Mouse (Mus musculus): ENCODE measurements around the gene Hecw2. TPM values are rescaled to one million over a fixed set of nuclear protein-coding genes. Genes with fewer than 3 reads are reported as not detected.

The Hecw2 gene
- polyA plus RNA-seq, 1 experiment from 2014 or later, result 7.2 TPM

GRCm38 (mm10) chr1:54009418-54010064, 185.4 kb downstream of the Hecw2 start:
- no peaks in the 10 kb centered on the region for H3K4me1 ChIP-seq (replicated peaks)
- no peak for ATAC-seq (ENCODE audit: low FRiP score)
- H3K4me2 ChIP-seq, result no peak overlapping the region
- H3K36me3 ChIP-seq, result no peaks in the 10 kb centered on the region
- H3K9me3 ChIP-seq, result no peaks in the 10 kb centered on the region
- H3K27me3 ChIP-seq, result no peaks in the 10 kb centered on the region
- 92% methylated on average over 6 of the region's 6 CpGs for WGBS
- H3K9ac ChIP-seq, result no peak overlapping the region
- H3K27ac ChIP-seq, result no peak overlapping the region
- no peak overlapping the region for H3K4me3 ChIP-seq

- no peak overlapping the region for H3K9ac ChIP-seq
- no peak overlapping the region for H3K27ac ChIP-seq
- no peak for ATAC-seq (ENCODE audit: low FRiP score)
- no peaks in the 10 kb centered on the region for H3K4me1 ChIP-seq (replicated peaks)
- WGBS, result 80% methylated on average over 5 of the region's 5 CpGs
- no peak overlapping the region for H3K4me2 ChIP-seq
- no peaks in the 10 kb centered on the region for H3K27me3 ChIP-seq
- H3K36me3 ChIP-seq, result no peaks in the 10 kb centered on the region
- H3K4me3 ChIP-seq, result no peak overlapping the region
- no peaks in the 10 kb centered on the region for H3K9me3 ChIP-seq
Observed at GRCm38 (mm10) chr1:54005860-54006386, 189.0 kb downstream of the Hecw2 start.

- Histone ChIP-seq H3K9ac (no peak overlapping the region), H3K27me3 (no peaks in the 10 kb centered on the region), H3K36me3 (no peaks in the 10 kb centered on the region), H3K4me1 (replicated peaks) (no peaks in the 10 kb centered on the region), H3K27ac (no peak overlapping the region), H3K9me3 (no peaks in the 10 kb centered on the region), H3K4me3 (no peak overlapping the region), H3K4me2 (no peak overlapping the region)
- ATAC-seq (ENCODE audit: low FRiP score), result no peak
- WGBS, result 85% methylated on average over 3 of the region's 3 CpGs
Observed at GRCm38 (mm10) chr1:54003288-54003687, 191.7 kb downstream of the Hecw2 start.

GRCm38 (mm10) chr1:54002077-54002476, 192.9 kb downstream of the Hecw2 start:
- no peaks in the 10 kb centered on the region for H3K4me1 ChIP-seq (replicated peaks)
- no peaks in the 10 kb centered on the region for H3K36me3 ChIP-seq
- H3K27me3 ChIP-seq, result no peaks in the 10 kb centered on the region
- ATAC-seq (ENCODE audit: low FRiP score), result no peak
- no peak overlapping the region for H3K4me3 ChIP-seq
- WGBS, result 98% methylated on average over 2 of the region's 2 CpGs
- no peak overlapping the region for H3K27ac ChIP-seq
- H3K9ac ChIP-seq, result no peak overlapping the region
- H3K4me2 ChIP-seq, result no peak overlapping the region
- H3K9me3 ChIP-seq, result no peaks in the 10 kb centered on the region

GRCm38 (mm10) chr1:53997239-53997638, 197.7 kb downstream of the Hecw2 start:
- H3K9me3 ChIP-seq, result no peaks in the 10 kb centered on the region
- H3K27ac ChIP-seq, result no peak overlapping the region
- 92% methylated on average over 1 of the region's 1 CpGs for whole genome bisulfite sequencing
- H3K36me3 ChIP-seq, result no peaks in the 10 kb centered on the region
- no peaks in the 10 kb centered on the region for H3K27me3 ChIP-seq
- no peaks in the 10 kb centered on the region for H3K4me1 ChIP-seq (replicated peaks)
- no peak overlapping the region for H3K9ac ChIP-seq
- ATAC-seq (ENCODE audit: low FRiP score), result no peak
- no peak overlapping the region for H3K4me3 ChIP-seq
- no peak overlapping the region for H3K4me2 ChIP-seq

- no peak for ATAC-seq (ENCODE audit: low FRiP score)
- no peak overlapping the region for H3K4me2 ChIP-seq
- WGBS, result 80% methylated on average over 8 of the region's 8 CpGs
Observed at GRCm38 (mm10) chr1:53986185-53986892, 208.6 kb downstream of the Hecw2 start.

GRCm38 (mm10) chr1:53978514-53978831, 216.5 kb downstream of the Hecw2 start:
- Histone ChIP-seq H3K4me1 (replicated peaks) (0 out of 2 replicates have a peak, but pooled peaks cover 5% of the 10 kb centered on the region), H3K4me3 (no peak overlapping the region), H3K9ac (no peak overlapping the region), H3K4me2 (no peak overlapping the region), H3K27ac (0 out of 2 replicates have a peak overlapping the region, but pooled peaks have one; percentile 37), H3K27me3 (no peaks in the 10 kb centered on the region), H3K36me3 (no peaks in the 10 kb centered on the region), H3K9me3 (no peaks in the 10 kb centered on the region)
- ATAC-seq (ENCODE audit: low FRiP score), result no peak
- WGBS, result 84% methylated on average over 2 of the region's 2 CpGs

More at GRCm38 (mm10) chr1:53986185-53986892, 208.6 kb downstream of the Hecw2 start:
- Histone ChIP-seq H3K9me3 (no peaks in the 10 kb centered on the region), H3K4me1 (replicated peaks) (no peaks in the 10 kb centered on the region), H3K9ac (no peak overlapping the region), H3K27me3 (no peaks in the 10 kb centered on the region), H3K36me3 (no peaks in the 10 kb centered on the region), H3K27ac (no peak overlapping the region), H3K4me3 (no peak overlapping the region)

- Histone ChIP-seq H3K4me3 (no peak overlapping the region), H3K27ac (0 out of 2 replicates have a peak overlapping the region, but pooled peaks have one; percentile 37), H3K9me3 (no peaks in the 10 kb centered on the region), H3K4me1 (replicated peaks) (0 out of 2 replicates have a peak, but pooled peaks cover 5% of the 10 kb centered on the region), H3K4me2 (no peak overlapping the region), H3K9ac (no peak overlapping the region), H3K36me3 (no peaks in the 10 kb centered on the region), H3K27me3 (no peaks in the 10 kb centered on the region)
- ATAC-seq (ENCODE audit: low FRiP score), result no peak
- WGBS, result 78% methylated on average over 8 of the region's 8 CpGs
Observed at GRCm38 (mm10) chr1:53977806-53978513, 217.0 kb downstream of the Hecw2 start.

GRCm38 (mm10) chr1:53976721-53977120, 218.2 kb downstream of the Hecw2 start:
- H3K36me3 ChIP-seq, result no peaks in the 10 kb centered on the region
- no peak overlapping the region for H3K4me3 ChIP-seq
- H3K9ac ChIP-seq, result no peak overlapping the region
- H3K4me2 ChIP-seq, result no peak overlapping the region
- ATAC-seq (ENCODE audit: low FRiP score), result no peak
- no peaks in the 10 kb centered on the region for H3K27me3 ChIP-seq
- H3K9me3 ChIP-seq, result no peaks in the 10 kb centered on the region
- H3K4me1 ChIP-seq (replicated peaks), result 0 out of 2 replicates have a peak, but pooled peaks cover 5% of the 10 kb centered on the region
- no peak overlapping the region for H3K27ac ChIP-seq
- WGBS, result 90% methylated on average over 5 of the region's 5 CpGs

GRCm38 (mm10) chr1:53976100-53976499, 218.9 kb downstream of the Hecw2 start:
- WGBS, result 93% methylated on average over 8 of the region's 8 CpGs
- no peak overlapping the region for H3K27ac ChIP-seq
- no peak overlapping the region for H3K4me3 ChIP-seq
- 0 out of 2 replicates have a peak, but pooled peaks cover 5% of the 10 kb centered on the region for H3K4me1 ChIP-seq (replicated peaks)
- no peak overlapping the region for H3K9ac ChIP-seq
- H3K9me3 ChIP-seq, result no peaks in the 10 kb centered on the region
- H3K36me3 ChIP-seq, result no peaks in the 10 kb centered on the region
- no peaks in the 10 kb centered on the region for H3K27me3 ChIP-seq
- ATAC-seq (ENCODE audit: low FRiP score), result no peak
- H3K4me2 ChIP-seq, result no peak overlapping the region

GRCm38 (mm10) chr1:53974941-53975340, 220.0 kb downstream of the Hecw2 start:
- no peaks in the 10 kb centered on the region for H3K27me3 ChIP-seq
- WGBS, result 66% methylated on average over 5 of the region's 5 CpGs
- no peak overlapping the region for H3K4me2 ChIP-seq
- no peak overlapping the region for H3K9ac ChIP-seq
- H3K4me3 ChIP-seq, result no peak overlapping the region
- no peak overlapping the region for H3K27ac ChIP-seq
- ATAC-seq (ENCODE audit: low FRiP score), result no peak
- H3K4me1 ChIP-seq (replicated peaks), result 0 out of 2 replicates have a peak, but pooled peaks cover 5% of the 10 kb centered on the region
- H3K36me3 ChIP-seq, result no peaks in the 10 kb centered on the region
- no peaks in the 10 kb centered on the region for H3K9me3 ChIP-seq

- 91% methylated on average over 5 of the region's 5 CpGs for WGBS
- no peak for ATAC-seq (ENCODE audit: low FRiP score)
Observed at GRCm38 (mm10) chr1:53970326-53970977, 224.5 kb downstream of the Hecw2 start.

More at GRCm38 (mm10) chr1:53970326-53970977, 224.5 kb downstream of the Hecw2 start:
- Histone ChIP-seq H3K4me1 (replicated peaks) (no peaks in the 10 kb centered on the region), H3K9me3 (no peaks in the 10 kb centered on the region), H3K36me3 (no peaks in the 10 kb centered on the region), H3K4me3 (no peak overlapping the region), H3K27me3 (no peaks in the 10 kb centered on the region), H3K27ac (no peak overlapping the region), H3K9ac (no peak overlapping the region), H3K4me2 (no peak overlapping the region)

Measured in hindbrain, embryonic 13.5 days (tissue).